Mouse (Mus musculus) small intestine, adult 2 months (tissue): ENCODE data around the gene Klf12.

Experiments used
- CTCF ChIP-seq: fragments of 200-500 bp; IDR thresholded peaks from 2 replicates; pipeline ENCODE4 v1.5.1; 2012; ENCODE audit warnings: low read depth, mild to moderate bottlenecking, control low read depth, inconsistent platforms, low read length, moderate library complexity, mixed read lengths; ENCODE audit not compliant: insufficient replicate concordance, insufficient read length; ENCODE audit errors: extremely low read depth
- POLR2A ChIP-seq: fragments of 200-500 bp; IDR thresholded peaks from 2 replicates; pipeline ENCODE4 v1.6.1; 2012; ENCODE audit warnings: low read depth, mild to moderate bottlenecking, control low read depth, inconsistent platforms, low read length, moderate library complexity

GRCm38 (mm10) chr14:99960500-99961229 is 323.8 kb downstream of the Klf12 start:
- TF ChIP-seq CTCF (no peak), POLR2A (no peak)
